Mouse (Mus musculus) CH12.LX (cell line): ENCODE measurements around the gene Dlgap1. TPM values are rescaled to one million over a fixed set of nuclear protein-coding genes. Genes with fewer than 3 reads are reported as not detected.

Experiments used
- DNase-seq: peaks from one replicate; pipeline ENCODE4 v3.0.0-alpha.2; 2013; ENCODE audit errors: extremely low read depth
- H3K27ac ChIP-seq: 2 replicates; pipeline ENCODE4 v1.5.1; 2012; ENCODE audit warnings: low read depth, mild to moderate bottlenecking, control low read depth, moderate library complexity; ENCODE audit not compliant: insufficient read depth
- H3K27me3 ChIP-seq: replicated peaks from 2 replicates; pipeline ENCODE3; 2012; ENCODE audit warnings: inconsistent platforms
- H3K36me3 ChIP-seq, 2 experiments: replicated peaks in 1 of 2; 2 replicates each; pipeline versions ENCODE3 to v1.6.1; 2012; ENCODE audit warnings: inconsistent platforms in 1 of 2, low read length in 1 of 2, mild to moderate bottlenecking in 1 of 2, mixed read lengths in 1 of 2, moderate library complexity in 1 of 2; ENCODE audit not compliant: control insufficient read depth in 1 of 2, insufficient read depth in 1 of 2
- H3K4me1 ChIP-seq, 2 experiments: 2 replicates each; pipeline ENCODE4 v1.6.1; 2012; ENCODE audit warnings: inconsistent platforms in 1 of 2, moderate library complexity in 1 of 2; ENCODE audit not compliant: insufficient read depth in 2 of 2, control insufficient read depth in 1 of 2
- H3K4me2 ChIP-seq: 2 replicates; pipeline ENCODE4 v1.6.1; 2012; ENCODE audit warnings: low read depth, mild to moderate bottlenecking, control low read depth; ENCODE audit not compliant: poor library complexity, insufficient read depth, severe bottlenecking
- H3K4me3 ChIP-seq, 3 experiments: fragments of 150-350 bp in 1 of 3; sonication (generic) in 1 of 3; replicated peaks in 1 of 3; 2 replicates each; pipeline versions ENCODE3 to v1.5.1; 2011 to 2012; ENCODE audit warnings: low read depth in 2 of 3, low read length in 2 of 3, mild to moderate bottlenecking in 2 of 3, moderate library complexity in 2 of 3, control low read depth in 1 of 3, improper control_type of control experiment in 1 of 3, inconsistent platforms in 1 of 3, mixed read lengths in 1 of 3; ENCODE audit not compliant: poor library complexity in 1 of 3
- H3K79me2 ChIP-seq: replicated peaks from 2 replicates; pipeline ENCODE4 v1.6.1; 2012; ENCODE audit warnings: mild to moderate bottlenecking, moderate library complexity; ENCODE audit not compliant: control insufficient read depth, poor library complexity, insufficient read depth, severe bottlenecking; ENCODE audit errors: extremely low read depth
- H3K9ac ChIP-seq: 2 replicates; pipeline ENCODE4 v1.6.1; 2012; ENCODE audit warnings: low read depth, mild to moderate bottlenecking, control low read depth, moderate library complexity; ENCODE audit not compliant: insufficient read depth
- H3K9me3 ChIP-seq: replicated peaks from 2 replicates; pipeline ENCODE3; 2012; ENCODE audit warnings: low read length, inconsistent platforms, mixed read lengths
- CHD1 ChIP-seq: IDR thresholded peaks from 2 replicates; pipeline ENCODE4 v1.6.1; 2012; ENCODE audit warnings: low read depth, low read length, improper control_type of control experiment, inconsistent platforms
- CHD2 ChIP-seq: IDR thresholded peaks from 2 replicates; pipeline ENCODE4 v1.6.1; 2011; ENCODE audit warnings: low read length, improper control_type of control experiment
- E2F4 ChIP-seq: IDR thresholded peaks from 2 replicates; pipeline ENCODE4 v1.6.1; 2011; ENCODE audit warnings: low read depth, low read length, improper control_type of control experiment; ENCODE audit not compliant: insufficient replicate concordance
- ELF1 ChIP-seq: IDR thresholded peaks from 2 replicates; pipeline ENCODE4 v1.6.1; 2014; ENCODE audit warnings: low read depth, mild to moderate bottlenecking, inconsistent platforms, low read length, improper control_type of control experiment
- EP300 ChIP-seq: IDR thresholded peaks from 2 replicates; pipeline ENCODE4 v1.6.1; 2011; ENCODE audit warnings: low read length, improper control_type of control experiment
- GABPA ChIP-seq: IDR thresholded peaks from 2 replicates; pipeline ENCODE4 v1.6.1; 2012; ENCODE audit warnings: low read depth, low read length, improper control_type of control experiment, inconsistent platforms; ENCODE audit not compliant: insufficient replicate concordance
- IRF4 ChIP-seq: IDR thresholded peaks from 2 replicates; pipeline ENCODE4 v1.6.1; 2014; ENCODE audit warnings: low read depth, mild to moderate bottlenecking, inconsistent platforms, low read length, improper control_type of control experiment
- JUN ChIP-seq: IDR thresholded peaks from 2 replicates; pipeline ENCODE4 v1.6.1; 2011; ENCODE audit warnings: low read depth, mild to moderate bottlenecking, low read length, improper control_type of control experiment, moderate library complexity; ENCODE audit not compliant: insufficient read depth
- JUND ChIP-seq: conservative IDR thresholded peaks from 2 replicates; pipeline ENCODE4 v1.6.1; 2011; ENCODE audit warnings: low read depth, low read length, improper control_type of control experiment
- MAZ ChIP-seq: IDR thresholded peaks from 2 replicates; pipeline ENCODE4 v1.6.1; 2012; ENCODE audit warnings: low read depth, mild to moderate bottlenecking, inconsistent platforms, low read length, improper control_type of control experiment, moderate library complexity
- NELFE ChIP-seq: IDR thresholded peaks from 2 replicates; pipeline ENCODE4 v1.6.1; 2011; ENCODE audit warnings: low read depth, low read length, improper control_type of control experiment
- NRF1 ChIP-seq: IDR thresholded peaks from 2 replicates; pipeline ENCODE4 v1.6.1; 2014; ENCODE audit warnings: low read depth, mild to moderate bottlenecking, inconsistent platforms, low read length, improper control_type of control experiment, moderate library complexity
- PAX5 ChIP-seq: IDR thresholded peaks from 2 replicates; pipeline ENCODE4 v1.6.1; 2012; ENCODE audit warnings: low read length, inconsistent platforms, mixed read lengths
- RAD21 ChIP-seq: IDR thresholded peaks from 2 replicates; pipeline ENCODE4 v1.6.1; 2011; ENCODE audit warnings: low read depth, mild to moderate bottlenecking, low read length, improper control_type of control experiment, moderate library complexity
- SIN3A ChIP-seq: IDR thresholded peaks from 2 replicates; pipeline ENCODE4 v1.6.1; 2012; ENCODE audit warnings: low read length, improper control_type of control experiment, inconsistent platforms
- TCF12 ChIP-seq: IDR thresholded peaks from 2 replicates; pipeline ENCODE4 v1.6.1; 2014; ENCODE audit warnings: low read depth, mild to moderate bottlenecking, inconsistent platforms, low read length, improper control_type of control experiment
- UBTF ChIP-seq: IDR thresholded peaks from 2 replicates; pipeline ENCODE4 v1.6.1; 2012; ENCODE audit warnings: low read depth, mild to moderate bottlenecking, inconsistent platforms, low read length, improper control_type of control experiment, moderate library complexity
- ZKSCAN1 ChIP-seq: IDR thresholded peaks from 2 replicates; pipeline ENCODE4 v1.6.1; 2012; ENCODE audit warnings: low read depth, inconsistent platforms, low read length, improper control_type of control experiment, borderline replicate concordance
- dilution Hi-C: fragments of 300-500 bp; cut with MboI; formaldehyde crosslinking; loops from 2 replicates; pipeline ENCODE4 v1.14.3; 2020; ENCODE audit warnings: low sequenced_read_pairs; ENCODE audit not compliant: extremely low pct_unique_long_range_greater_than_20kb, extremely low pct_ligation_motif_present
- in situ Hi-C: fragments of 300-500 bp; cut with MboI; formaldehyde crosslinking; loops from 3 replicates; pipeline ENCODE4 v1.14.3; 2019; ENCODE audit warnings: low sequenced_read_pairs, low pct_ligation_motif_present, low pct_unique_long_range_greater_than_20kb, mixed read lengths
- polyA plus RNA-seq: library from polyadenylated mRNA; unstranded; fragments of >175 nt; gene quantifications from 2 replicates; pipeline ENCODE4 v1.2.1, GENCODE M21; 2012; ENCODE audit warnings: low read depth; ENCODE audit not compliant: insufficient read length
- total RNA-seq, 2 experiments: library from RNA; depleted of rRNA; stranded (reverse); fragments of 300-350 nt in 1 of 2; fragments of >200 nt in 1 of 2; gene quantifications; 2 replicates each; pipeline ENCODE4 v1.2.3; 2012 to 2014

Dlgap1 gene
- total and polyA plus RNA-seq, 3 experiments = 0.51 to 2.7 (median 1.2) TPM

DNA sequence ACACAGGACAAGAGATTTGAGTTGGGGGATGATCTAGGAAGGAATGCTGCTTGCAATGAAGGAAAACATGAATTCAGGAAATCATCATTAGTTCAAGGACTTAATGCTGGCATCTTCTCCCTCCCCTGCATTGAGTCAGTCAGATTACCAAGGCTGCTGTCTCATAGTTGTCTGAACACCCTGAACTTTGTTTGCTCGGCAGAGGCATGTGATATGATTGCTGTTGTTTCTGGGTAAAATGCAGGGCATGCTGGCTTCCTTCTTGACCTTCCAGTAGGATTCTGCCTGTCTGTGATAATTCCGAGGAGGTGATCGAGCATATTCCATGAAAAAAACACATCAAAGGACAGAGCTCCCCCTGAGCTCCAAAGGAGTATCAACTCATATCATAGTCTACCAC, 283.6 kb downstream of the Dlgap1 start:
- Histone ChIP-seq H3K4me2 (no peak overlapping the region), H3K4me3 (no peak overlapping the region), H3K27ac (no peak overlapping the region), H3K9ac (no peak overlapping the region), H3K79me2 (no peaks in the 10 kb centered on the region), H3K27me3 (no peaks in the 10 kb centered on the region)
- dilution Hi-C loops = no loop called here
- no peak for DNase-seq
- TF ChIP-seq CHD1 = no peak
- no peak for TF ChIP-seq ELF1
- no peak for TF ChIP-seq E2F4
- TF ChIP-seq, all 38 proteins: peak for 0
- H3K9me3 ChIP-seq = peaks cover 46% of the 10 kb centered on the region
- no peaks in the 10 kb centered on the region for H3K4me1 ChIP-seq
- in situ Hi-C loops = no loop called here
- no peaks in the 10 kb centered on the region for H3K36me3 ChIP-seq

DNA sequence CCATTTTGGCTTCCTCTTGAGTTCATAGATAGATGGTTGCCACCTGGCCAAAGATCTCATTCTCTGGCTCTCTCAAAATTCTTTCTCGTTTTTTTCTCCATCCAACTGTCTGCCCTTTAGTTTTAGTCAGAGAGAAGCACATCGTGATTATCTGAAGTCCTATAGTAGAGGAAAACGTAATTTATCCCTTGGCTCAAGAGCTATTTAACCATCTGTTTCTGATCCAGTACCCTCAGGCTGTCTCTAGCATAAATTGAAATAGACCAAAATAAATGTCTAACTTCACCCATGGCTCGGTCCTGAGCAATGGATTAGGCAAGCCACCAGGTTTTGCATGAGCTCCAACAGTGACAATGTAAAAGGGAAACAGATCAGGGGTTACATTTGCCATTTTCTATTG, 287.5 kb downstream of the Dlgap1 start:
- no peaks in the 10 kb centered on the region for H3K36me3 ChIP-seq
- no peaks in the 10 kb centered on the region for H3K27me3 ChIP-seq
- H3K4me2 ChIP-seq = no peak overlapping the region
- no peak overlapping the region for H3K27ac ChIP-seq
- no peak overlapping the region for H3K4me3 ChIP-seq
- H3K9me3 ChIP-seq = peaks cover 54% of the 10 kb centered on the region
- no peak for TF ChIP-seq UBTF
- TF ChIP-seq NRF1 = no peak
- TF ChIP-seq IRF4 = no peak
- TF ChIP-seq E2F4 = no peak
- TF ChIP-seq JUND = no peak
- TF ChIP-seq TCF12 = no peak
- no peak for TF ChIP-seq CHD2
- TF ChIP-seq NELFE = no peak
- no peak for TF ChIP-seq CHD1
- no peak for TF ChIP-seq ZKSCAN1
- TF ChIP-seq JUN = no peak
- TF ChIP-seq SIN3A = no peak
- in situ Hi-C loops (no loop called here), dilution Hi-C loops (no loop called here)
- DNase-seq = no peak
- H3K79me2 ChIP-seq = no peaks in the 10 kb centered on the region
- no peak overlapping the region for H3K9ac ChIP-seq
- no peaks in the 10 kb centered on the region for H3K4me1 ChIP-seq

DNA sequence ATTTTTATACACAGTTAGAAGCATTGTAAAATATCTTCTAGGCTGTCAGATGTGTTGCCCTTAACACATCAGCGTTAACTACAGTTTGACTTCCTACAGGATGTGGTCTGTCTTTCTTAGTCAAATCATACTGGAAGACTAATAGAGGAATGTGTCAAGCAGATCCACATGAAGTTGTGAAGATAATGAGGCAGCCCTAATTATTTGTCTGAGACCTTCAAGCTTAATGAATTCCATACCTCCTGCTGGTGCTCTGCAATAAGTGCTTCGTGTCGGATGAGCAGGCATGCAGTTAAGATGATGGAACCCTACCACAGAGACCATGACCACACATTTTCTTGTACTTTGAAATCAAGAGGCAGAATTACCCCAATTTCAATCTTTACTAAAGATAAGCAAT, 294.3 kb downstream of the Dlgap1 start:
- Histone ChIP-seq H3K27ac (no peak overlapping the region), H3K4me3 (no peak overlapping the region), H3K4me1 (no peaks in the 10 kb centered on the region), H3K4me2 (no peak overlapping the region), H3K9ac (no peak overlapping the region), H3K27me3 (no peaks in the 10 kb centered on the region), H3K36me3 (no peaks in the 10 kb centered on the region), H3K9me3 (peaks cover 43% of the 10 kb centered on the region), H3K79me2 (no peaks in the 10 kb centered on the region)
- TF ChIP-seq CHD2 = no peak
- TF ChIP-seq RAD21 = no peak
- no peak for TF ChIP-seq EP300
- TF ChIP-seq ELF1 = no peak
- TF ChIP-seq GABPA = no peak
- no peak for TF ChIP-seq TCF12
- no peak for TF ChIP-seq MAZ
- no peak for TF ChIP-seq NRF1
- no peak for TF ChIP-seq NELFE
- no peak for TF ChIP-seq PAX5
- in situ Hi-C loops = no loop called here
- no peak for DNase-seq
- dilution Hi-C loops = no loop called here
